Mouse (Mus musculus) fat pad, adult 2 months (tissue): ENCODE data around the gene Lgals4.
"Not testable (repeated sequence)": the region's sequence is repeated elsewhere in the genome, so short reads cannot be mapped to it uniquely, and the experiment has no call there.

ENCODE experiments used
- DNase-seq: peaks from one replicate; pipeline ENCODE4 v3.0.0-alpha.2; 2011; ENCODE audit warnings: low read depth, low spot score; ENCODE audit errors: extremely low read depth

Gene Lgals4

DNA sequence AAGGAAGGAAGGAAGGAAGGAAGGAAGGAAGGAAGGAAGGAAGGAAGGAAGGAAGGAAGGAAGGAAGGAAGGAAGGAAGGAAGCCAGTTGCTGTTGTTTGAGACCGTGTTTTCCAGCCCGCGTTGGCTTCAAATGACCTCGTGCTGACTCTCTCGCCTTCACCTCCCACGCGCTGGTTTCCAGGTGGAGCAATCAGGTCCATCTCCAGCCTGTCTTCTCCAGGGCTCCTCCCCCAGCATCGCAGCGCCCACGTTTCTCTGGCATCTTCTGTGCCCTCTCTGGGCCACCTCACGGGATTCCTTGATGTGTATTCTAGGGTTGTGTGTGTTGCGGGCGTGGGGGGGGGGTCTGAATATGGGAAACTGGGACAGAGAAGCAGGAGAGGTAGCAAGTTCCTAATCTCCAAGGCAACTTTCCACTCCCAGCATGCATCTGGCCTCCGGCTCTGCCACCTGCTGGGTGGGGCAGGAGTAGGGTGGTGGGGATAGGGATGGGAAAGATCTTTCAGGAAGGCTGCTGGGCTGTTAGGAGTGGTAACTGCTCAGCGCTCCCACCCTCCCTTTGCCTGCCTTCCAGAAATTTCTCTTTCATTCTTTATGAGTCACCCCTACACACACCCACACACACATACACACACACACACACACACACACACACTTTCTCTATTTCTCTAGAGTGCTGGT lies 29.3 kb downstream of the Lgals4 start:
- peak; percentile 58 for DNase-seq

DNA sequence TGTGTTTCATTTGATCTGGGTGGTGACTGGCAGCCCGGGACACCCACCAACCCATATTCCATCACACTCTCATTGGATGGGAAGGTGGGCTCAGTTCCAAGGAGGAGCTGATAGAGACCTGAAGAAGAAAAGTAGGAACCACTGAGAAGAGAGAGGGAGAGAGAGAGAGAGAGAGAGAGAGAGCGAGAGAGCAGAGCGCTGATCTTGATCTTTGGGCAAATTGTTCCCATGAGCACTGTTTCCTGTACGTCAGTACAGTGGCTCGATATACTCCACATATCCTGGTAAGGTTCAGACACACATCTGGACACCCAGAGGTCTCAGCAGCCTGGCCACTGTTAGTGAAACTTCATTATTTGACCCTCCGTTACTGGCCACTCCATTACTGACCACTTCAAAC lies 29.9 kb downstream of the Lgals4 start, which contains the start of gene Lgals7:
Lgals7 (plus strand) TSS at position 314 of the 400 bp plus-strand sequence.
- DNase-seq = no peak

DNA sequence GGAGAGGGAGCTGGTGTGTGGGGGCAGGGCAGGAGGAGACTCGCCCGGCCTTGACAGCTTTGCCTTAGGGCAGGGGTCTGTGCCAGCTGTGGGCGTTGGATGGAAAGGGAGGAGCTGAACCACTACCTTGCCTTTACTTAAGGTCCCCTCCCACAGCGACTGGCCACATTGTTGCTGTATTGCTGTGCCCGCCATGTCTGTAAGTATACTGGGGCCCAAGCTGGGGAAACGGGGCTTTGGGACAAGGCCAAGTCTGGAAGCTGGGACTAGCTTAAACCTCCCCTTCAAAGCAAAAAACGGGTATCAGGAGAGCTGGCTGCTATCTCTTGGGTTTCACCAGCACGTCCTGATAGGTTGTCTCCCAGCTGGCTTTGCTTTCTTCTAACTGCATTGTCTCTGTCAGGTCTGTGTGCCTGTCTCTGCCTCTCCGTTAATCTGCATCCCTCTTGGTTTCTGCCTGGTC lies 30.7 kb downstream of the Lgals4 start:
- DNase-seq = peak; percentile 68

DNA sequence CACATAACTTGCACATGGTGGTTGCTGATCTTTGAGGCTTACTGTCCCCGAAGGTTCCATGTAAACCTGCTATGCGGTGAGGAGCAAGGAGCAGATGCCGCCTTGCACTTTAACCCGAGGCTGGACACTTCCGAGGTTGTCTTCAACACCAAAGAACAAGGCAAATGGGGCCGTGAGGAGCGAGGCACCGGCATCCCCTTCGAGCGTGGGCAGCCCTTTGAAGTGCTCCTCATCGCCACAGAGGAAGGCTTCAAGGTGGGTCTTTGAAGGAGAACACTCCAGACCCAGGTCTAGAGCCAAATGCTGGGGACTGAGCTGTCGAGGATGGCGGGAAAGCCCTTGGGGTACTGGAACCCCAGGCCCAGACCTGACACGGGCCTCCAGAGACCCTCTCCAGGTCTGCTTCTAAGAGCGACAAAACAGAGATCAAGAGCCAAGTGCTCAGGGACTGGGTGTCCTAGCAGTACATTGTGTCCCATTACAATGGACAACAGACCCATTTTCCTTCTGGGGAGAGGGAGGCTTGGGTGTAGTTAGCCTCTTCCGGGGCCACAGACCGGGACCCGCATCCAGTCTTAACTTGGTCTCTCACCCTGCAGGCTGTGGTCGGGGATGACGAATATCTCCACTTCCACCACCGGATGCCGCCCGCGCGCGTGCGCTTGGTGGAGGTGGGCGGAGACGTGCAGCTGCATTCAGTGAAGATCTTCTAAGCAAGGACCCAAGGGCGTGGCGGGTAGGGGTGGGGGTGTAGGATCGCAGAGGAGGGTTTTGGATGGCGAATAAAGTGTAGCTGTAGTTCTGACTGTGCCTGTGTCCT lies 32.0 kb downstream of the Lgals4 start:
- DNase-seq = no peak

DNA sequence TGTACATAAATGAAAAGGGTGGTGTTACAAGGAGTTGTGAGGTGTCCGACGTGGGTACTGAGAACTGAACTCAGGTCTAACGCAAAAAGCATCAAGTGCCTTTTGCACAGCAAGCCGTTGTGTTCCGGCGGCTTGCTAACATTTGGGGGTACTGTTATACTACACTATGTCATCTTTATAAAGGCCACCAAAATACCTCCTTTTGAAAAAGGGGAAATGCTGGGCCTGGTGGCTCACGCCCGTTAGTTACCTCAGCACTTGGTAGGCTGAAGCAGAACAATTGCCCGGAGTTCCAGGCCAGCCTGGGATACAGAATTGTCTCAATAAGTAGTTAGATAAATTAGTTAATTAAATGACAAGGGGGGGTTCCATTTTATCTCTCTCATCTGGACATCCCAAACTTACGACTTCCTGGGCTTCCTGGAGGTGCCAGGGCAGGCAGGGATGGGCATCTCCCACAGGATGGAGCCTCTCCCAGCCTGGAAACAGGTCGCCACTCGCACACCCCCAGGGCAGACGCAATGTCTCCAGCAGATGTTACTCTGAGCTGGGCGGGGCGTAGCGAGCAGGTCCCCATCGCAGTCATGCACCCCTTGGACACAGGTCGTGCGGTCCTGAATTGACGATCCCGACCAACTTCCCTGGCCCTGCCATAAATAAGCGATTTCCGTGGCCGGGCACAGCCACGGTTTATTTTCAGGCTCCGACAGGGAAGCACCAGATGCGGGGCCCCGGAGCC lies 33.3 kb downstream of the Lgals4 start:
- peak; percentile 73 for DNase-seq

DNA sequence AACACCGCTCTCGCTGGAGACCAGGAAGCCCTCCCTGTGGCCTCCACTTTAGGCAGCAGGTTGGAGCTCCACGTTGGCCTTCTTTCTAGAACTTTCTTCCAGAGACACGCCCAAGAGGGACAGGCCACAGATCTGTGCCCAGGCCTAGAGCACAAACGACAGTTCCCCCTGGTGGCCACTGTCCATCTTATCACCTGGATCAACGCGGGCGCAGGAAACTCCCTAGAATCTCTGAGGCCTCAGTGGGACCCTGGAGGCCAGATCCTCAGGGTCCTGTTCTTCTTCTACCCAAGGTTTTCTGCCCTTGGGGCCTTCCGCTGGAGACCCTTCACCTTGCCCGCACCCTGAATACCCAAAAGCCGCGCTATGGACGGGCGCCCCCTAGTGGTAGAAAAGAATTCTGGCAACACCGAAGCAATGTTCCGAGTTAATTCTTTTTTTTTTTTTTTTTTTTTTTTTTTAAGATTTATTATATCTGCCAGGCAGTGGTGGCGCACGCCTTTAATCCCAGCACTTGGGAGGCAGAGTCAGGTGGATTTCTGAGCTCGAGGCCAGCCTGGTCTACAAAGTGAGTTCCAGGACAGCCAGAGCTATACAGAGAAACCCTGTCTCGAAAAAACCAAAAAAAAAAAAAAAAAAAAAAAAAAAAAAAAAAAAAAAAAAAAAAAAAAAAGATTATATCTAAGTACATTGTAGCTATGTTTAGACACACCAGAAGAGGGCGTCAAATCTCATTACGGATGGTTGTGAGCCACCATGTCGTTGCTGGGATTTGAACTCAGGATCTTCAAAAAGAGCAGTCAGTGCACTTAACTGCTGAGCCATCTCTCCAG lies 34.1 kb downstream of the Lgals4 start:
- peak; percentile 74 for DNase-seq

DNA sequence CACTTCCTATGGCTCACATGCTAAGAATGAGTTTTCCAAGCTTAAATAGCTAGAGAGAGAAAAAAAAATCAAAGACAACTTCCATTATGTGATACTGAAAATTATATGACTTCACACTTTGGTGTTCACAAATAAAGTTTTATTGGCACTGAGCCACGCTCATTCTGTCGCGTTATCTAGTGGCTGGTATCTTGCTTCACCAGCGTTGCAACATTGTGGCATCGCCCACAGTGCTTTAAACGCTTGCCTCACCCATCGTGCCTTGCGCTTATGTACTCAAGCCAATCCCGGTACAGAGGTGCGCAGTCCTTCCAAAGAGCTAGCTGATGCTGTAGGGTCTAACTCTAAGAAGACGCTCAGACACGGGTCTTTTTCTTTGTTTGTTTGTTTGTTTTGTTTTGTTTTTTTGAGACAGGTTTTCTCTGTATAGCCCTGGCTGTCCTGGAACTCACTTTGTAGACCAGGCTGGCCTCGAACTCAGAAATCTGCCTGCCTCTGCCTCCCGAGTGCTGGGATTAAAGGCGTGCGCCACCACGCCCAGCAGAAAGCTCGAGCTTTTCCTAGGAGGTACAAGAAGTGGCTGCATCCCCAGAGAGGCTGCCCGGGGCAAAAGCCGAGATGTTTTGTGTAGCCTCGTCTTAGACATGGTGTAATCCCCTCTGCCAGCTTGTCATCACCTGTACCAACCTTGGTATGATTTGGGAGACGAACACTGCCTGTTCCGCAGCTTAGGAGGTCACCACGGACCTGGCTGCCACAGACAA lies 37.4 kb downstream of the Lgals4 start:
- DNase-seq = no peak

DNA sequence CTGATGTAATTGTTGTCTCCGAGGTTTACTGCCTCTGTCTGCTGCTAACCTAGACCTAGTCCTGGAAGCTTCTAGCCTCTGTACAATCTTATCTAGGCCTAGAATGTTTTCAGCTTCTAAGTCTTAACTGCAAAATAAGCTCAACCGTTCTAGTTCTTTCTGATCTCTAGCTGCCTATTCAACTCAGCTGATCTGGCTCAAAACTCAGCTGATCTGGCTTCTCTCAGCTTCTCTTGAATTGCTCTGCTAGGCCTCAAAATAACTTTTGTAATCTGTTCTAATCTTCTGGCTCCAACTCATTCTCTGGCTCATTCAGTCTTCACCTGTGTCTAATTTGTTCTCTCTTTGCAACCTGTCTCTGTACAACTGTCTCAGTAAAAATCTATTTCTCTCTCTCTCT lies 40.9 kb downstream of the Lgals4 start:
- no peak for DNase-seq

DNA sequence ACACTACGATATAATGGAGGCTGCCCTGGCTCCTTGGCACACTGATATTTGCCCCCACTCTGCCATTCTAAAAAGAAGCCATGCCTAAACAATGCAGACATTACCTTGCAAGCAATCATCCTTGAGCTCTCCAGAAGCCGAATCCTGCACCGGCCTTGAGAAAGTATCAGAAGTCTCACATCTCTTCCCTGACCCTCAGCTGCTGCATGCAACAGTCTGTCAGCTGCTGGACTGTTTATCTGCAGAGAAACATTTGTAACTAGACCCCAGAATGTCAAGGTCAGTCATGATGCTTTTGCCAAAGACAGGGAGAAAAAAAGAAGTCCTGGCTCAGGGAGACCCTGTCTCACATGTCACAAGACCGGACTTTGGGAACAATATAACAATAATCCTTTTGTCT lies 42.4 kb downstream of the Lgals4 start:
- no peak for DNase-seq

DNA sequence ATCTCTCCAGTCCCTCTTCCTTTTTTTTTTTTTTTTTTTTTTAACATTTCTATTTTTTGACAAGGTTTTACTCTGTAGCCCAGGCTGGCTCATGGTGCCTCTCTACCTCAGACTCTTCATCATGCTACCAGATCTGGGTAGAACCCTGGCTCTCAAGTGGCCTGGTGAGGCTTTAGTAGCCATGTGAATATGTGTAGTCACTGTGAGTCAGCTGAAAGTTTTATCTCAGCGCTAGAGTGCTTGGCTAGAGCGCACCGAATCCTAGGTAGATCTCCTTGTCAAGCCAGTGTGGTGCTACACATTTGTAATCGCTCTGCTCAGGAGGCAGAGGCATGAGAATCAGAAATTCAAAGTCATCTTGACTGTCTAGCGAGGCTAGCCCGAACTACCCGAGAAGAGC lies 43.5 kb downstream of the Lgals4 start:
- DNase-seq = no peak

DNA sequence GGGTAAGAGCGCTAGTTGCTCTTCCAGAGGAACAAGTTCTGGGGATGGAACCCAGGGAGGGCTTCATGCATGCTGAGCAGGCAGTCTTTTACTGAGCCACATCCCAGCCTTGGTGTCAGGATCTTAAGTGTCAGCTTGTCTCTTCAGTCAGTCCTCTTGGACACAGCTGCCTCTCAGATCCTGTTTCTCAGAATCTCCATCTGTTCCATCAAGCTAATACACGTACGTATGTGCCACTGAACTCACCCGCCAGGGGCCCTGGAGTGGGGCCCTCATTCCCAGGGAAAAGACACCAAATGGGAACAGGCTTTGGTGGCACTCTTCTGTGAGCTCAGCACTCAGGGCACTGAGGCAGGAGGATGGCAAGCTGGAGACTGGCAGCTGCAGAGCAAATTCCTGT lies 44.2 kb downstream of the Lgals4 start:
- no peak for DNase-seq

DNA sequence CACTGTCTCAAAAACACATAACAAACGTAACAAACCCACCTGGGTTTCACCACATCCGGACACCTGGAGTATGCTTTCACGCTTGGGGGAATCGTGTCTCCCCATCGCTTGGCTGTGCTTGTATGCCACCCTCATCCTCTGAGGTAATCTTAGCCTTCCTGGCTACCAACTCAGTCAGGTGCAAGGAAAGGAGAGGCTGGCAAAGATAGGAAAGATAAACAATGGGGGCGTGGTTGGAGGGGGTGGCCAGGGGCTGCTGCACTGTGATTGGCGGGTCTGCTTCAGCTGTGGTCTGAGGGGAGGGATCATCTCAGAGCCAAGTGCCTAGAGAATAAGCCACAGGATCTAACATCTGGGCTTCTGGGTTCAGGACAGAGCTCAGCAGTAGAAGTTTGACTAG lies 46.0 kb downstream of the Lgals4 start:
- no peak for DNase-seq

DNA sequence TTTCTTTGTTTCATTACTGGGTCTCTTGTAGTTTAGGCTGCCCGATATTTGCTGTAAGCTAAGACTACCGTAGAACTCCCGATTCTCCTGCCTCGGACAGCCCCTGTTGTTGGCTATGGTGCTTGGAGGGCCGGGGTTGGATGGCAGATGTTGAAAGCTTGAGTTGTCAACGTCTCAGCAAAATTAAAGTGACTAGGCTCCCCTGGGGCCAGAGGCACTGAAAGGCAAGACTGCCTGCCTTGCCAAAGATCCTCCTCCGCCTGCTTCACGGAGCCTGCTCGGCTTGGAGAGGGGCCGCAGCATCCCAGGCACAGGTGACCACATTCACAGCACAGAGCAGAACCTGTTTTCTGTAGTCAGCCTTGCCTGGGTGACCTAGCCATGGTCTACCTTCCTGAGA lies 46.9 kb downstream of the Lgals4 start:
- DNase-seq = no peak

DNA sequence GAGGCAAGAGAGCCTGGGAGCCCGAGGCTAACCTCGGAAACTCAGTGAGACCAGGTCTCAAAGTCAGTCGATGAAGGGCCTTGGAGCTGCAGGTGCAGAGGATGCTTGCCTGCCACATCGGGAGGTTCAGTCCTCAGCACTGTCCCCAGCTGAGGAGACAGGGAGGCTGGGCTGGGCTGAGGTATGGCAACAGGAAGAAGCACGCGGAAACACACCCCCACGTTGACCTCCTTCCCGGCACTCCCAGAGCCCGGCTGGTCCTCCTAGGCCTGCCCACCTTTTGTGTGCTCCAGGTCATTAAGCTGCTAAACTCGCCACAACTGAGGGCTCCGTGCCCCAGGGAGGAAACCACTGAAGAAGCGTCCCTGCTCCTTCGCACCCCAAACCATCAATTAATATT lies 47.5 kb downstream of the Lgals4 start, which contains the start of gene Capn12:
Capn12 (plus strand) TSS at position 224 of the 400 bp plus-strand sequence.
- DNase-seq = no peak

DNA sequence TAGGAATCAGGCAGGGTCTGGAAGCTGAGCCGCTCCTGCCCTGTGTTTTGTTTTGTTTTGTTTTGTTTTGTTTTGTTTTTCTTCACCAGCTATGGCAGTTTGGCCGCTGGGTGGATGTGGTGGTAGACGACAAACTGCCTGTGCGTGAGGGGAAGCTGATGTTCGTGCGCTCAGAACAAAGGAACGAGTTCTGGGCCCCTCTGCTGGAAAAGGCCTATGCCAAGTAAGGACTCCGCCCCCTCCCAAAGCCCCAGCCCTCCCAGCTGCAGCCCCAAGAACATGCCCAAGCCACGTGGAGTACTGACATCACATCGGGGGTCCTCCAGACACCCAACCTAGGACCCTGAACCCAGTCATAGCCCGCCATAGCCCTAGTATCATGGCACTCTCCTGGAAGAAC lies 49.4 kb downstream of the Lgals4 start:
- no peak for DNase-seq

DNA sequence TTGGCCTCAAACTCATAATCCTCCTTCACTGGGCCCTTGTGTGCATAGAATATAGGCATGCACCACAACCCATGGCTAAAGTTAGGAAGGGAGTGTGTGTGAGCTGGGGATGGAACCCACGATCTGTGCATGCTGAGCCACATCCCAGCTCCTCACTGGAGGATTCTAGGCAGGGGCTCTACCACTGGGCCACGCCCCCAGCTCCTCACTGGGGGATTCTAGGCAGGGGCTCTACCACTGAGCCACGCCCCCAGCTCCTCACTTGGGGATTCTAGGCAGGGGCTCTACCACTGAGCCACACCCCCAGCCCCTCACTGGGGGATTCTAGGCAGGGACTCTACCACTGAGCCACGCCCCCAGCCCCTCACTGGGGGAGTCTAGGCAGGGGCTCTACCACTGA lies 50.0 kb downstream of the Lgals4 start:
- DNase-seq = not testable (repeated sequence)

DNA sequence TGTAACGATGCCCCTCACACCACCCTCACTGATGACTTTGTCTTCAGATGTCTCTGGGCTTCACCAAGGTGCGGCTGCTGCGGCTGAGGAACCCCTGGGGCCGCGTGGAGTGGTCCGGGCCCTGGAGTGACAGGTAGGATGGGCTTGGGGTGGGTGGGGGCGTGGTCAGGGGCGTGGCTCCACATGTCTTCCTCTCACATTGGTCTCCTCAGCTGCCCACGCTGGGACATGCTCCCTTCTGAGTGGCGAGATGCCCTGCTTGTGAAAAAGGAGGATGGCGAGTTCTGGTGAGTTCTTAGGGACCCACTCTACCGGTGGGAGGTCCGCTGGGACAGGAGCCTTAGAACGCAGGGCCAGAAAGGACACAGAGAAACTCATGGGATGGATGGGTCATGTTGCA lies 52.8 kb downstream of the Lgals4 start:
- DNase-seq = no peak

DNA sequence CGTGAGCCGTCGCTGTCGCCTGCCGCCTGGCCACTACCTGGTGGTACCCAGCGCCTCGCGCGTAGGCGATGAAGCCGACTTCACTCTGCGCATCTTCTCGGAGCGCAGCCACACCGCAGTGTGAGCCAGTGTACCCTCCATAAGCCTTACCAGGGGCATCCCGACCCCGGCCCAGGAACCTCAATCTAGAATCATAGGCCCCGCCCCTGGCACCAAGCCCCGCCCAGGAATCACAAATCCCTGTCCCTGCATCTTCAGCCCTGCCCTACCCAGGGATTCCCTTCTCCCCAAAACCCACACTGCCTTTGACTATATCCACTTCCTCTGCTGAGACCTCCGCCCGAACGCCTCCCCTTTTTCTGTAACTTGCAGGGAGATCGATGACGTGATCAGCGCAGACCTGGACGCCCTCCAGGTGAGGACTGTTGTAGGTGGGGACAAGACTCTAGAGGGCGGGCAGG lies 55.1 kb downstream of the Lgals4 start:
- DNase-seq = no peak
